Mouse (Mus musculus): ENCODE data around the gene Mcoln3. TPM values are rescaled to one million over a fixed set of nuclear protein-coding genes. Genes with fewer than 3 reads are reported as not detected.

Mcoln3 gene
- polyA plus RNA-seq, 1 experiment from 2014 or later, result 7.1 TPM

GRCm38 (mm10) chr3:146173030-146173429 is 55.8 kb downstream of the Mcoln3 start:
- no peak for DNase-seq (ENCODE audit: low spot score)
- ATAC-seq (ENCODE audit: low read depth), result no peak
- H3K4me2 ChIP-seq (ENCODE audit: low read depth, low read length), result no peak overlapping the region
- H3K36me3 ChIP-seq (ENCODE audit: control insufficient read depth, insufficient read depth, low read length), result no peaks in the 10 kb centered on the region
- no peaks in the 10 kb centered on the region for H3K9me3 ChIP-seq (ENCODE audit: control insufficient read depth, low read length)
- H3K4me3 ChIP-seq (ENCODE audit: low read depth, low read length), result no peak overlapping the region
- H3K9ac ChIP-seq (ENCODE audit: low read depth, low read length), result no peak overlapping the region
- H3K27me3 ChIP-seq (replicated peaks; ENCODE audit: control insufficient read depth, insufficient read depth, low read length), result no peaks in the 10 kb centered on the region
- 74% methylated on average over 5 of the region's 5 CpGs for WGBS
- H3K4me1 ChIP-seq (ENCODE audit: control insufficient read depth, insufficient read depth, low read length), result no peaks in the 10 kb centered on the region
- H3K27ac ChIP-seq (replicated peaks; ENCODE audit: low read depth, low read length), result no peak overlapping the region

- DNase-seq (ENCODE audit: low spot score) (no peak), ATAC-seq (ENCODE audit: low read depth) (no peak)
- H3K27ac ChIP-seq (replicated peaks; ENCODE audit: low read depth, low read length), result no peak overlapping the region
- WGBS, result 84% methylated on average over 9 of the region's 9 CpGs
- no peak overlapping the region for H3K4me3 ChIP-seq (ENCODE audit: low read depth, low read length)
- no peaks in the 10 kb centered on the region for H3K9me3 ChIP-seq (ENCODE audit: control insufficient read depth, low read length)
- H3K4me1 ChIP-seq (ENCODE audit: control insufficient read depth, insufficient read depth, low read length), result no peaks in the 10 kb centered on the region
- no peak overlapping the region for H3K9ac ChIP-seq (ENCODE audit: low read depth, low read length)
- no peaks in the 10 kb centered on the region for H3K36me3 ChIP-seq (ENCODE audit: control insufficient read depth, insufficient read depth, low read length)
- H3K27me3 ChIP-seq (replicated peaks; ENCODE audit: control insufficient read depth, insufficient read depth, low read length), result no peaks in the 10 kb centered on the region
- no peak overlapping the region for H3K4me2 ChIP-seq (ENCODE audit: low read depth, low read length)
Measured at GRCm38 (mm10) chr3:146174215-146174614, 57.0 kb downstream of the Mcoln3 start.

GRCm38 (mm10) chr3:146177295-146177694 is 60.0 kb downstream of the Mcoln3 start:
- no peaks in the 10 kb centered on the region for H3K36me3 ChIP-seq (ENCODE audit: control insufficient read depth, insufficient read depth, low read length)
- no peaks in the 10 kb centered on the region for H3K9me3 ChIP-seq (ENCODE audit: control insufficient read depth, low read length)
- peak overlapping the region; percentile 47 for H3K4me2 ChIP-seq (ENCODE audit: low read depth, low read length)
- no peaks in the 10 kb centered on the region for H3K27me3 ChIP-seq (replicated peaks; ENCODE audit: control insufficient read depth, insufficient read depth, low read length)
- WGBS, result 81% methylated on average over 7 of the region's 7 CpGs
- H3K27ac ChIP-seq (replicated peaks; ENCODE audit: low read depth, low read length), result no peak overlapping the region
- H3K4me1 ChIP-seq (ENCODE audit: control insufficient read depth, insufficient read depth, low read length), result no peaks in the 10 kb centered on the region
- H3K4me3 ChIP-seq (ENCODE audit: low read depth, low read length), result no peak overlapping the region
- ATAC-seq (ENCODE audit: low read depth), result no peak
- no peak for DNase-seq (ENCODE audit: low spot score)
- H3K9ac ChIP-seq (ENCODE audit: low read depth, low read length), result no peak overlapping the region

- DNase-seq (ENCODE audit: low spot score) (peak; percentile 89), ATAC-seq (ENCODE audit: low read depth) (peak; percentile 86)
- WGBS, result 4% methylated on average over 16 of the region's 16 CpGs
- no peaks in the 10 kb centered on the region for H3K27me3 ChIP-seq (replicated peaks; ENCODE audit: control insufficient read depth, insufficient read depth, low read length)
- H3K27ac ChIP-seq (replicated peaks; ENCODE audit: low read depth, low read length), result no peak overlapping the region
- H3K9me3 ChIP-seq (ENCODE audit: control insufficient read depth, low read length), result no peaks in the 10 kb centered on the region
- peak overlapping the region; percentile 18 for H3K4me3 ChIP-seq (ENCODE audit: low read depth, low read length)
- no peaks in the 10 kb centered on the region for H3K4me1 ChIP-seq (ENCODE audit: control insufficient read depth, insufficient read depth, low read length)
- no peaks in the 10 kb centered on the region for H3K36me3 ChIP-seq (ENCODE audit: control insufficient read depth, insufficient read depth, low read length)
- H3K9ac ChIP-seq (ENCODE audit: low read depth, low read length), result peak overlapping the region; percentile 14
- peak overlapping the region; percentile 47 for H3K4me2 ChIP-seq (ENCODE audit: low read depth, low read length)
Measured at GRCm38 (mm10) chr3:146177748-146178582, 60.7 kb downstream of the Mcoln3 start.

- no peak overlapping the region for H3K9ac ChIP-seq (ENCODE audit: low read depth, low read length)
- H3K27me3 ChIP-seq (replicated peaks; ENCODE audit: control insufficient read depth, insufficient read depth, low read length), result no peaks in the 10 kb centered on the region
- no peaks in the 10 kb centered on the region for H3K9me3 ChIP-seq (ENCODE audit: control insufficient read depth, low read length)
- H3K4me1 ChIP-seq (ENCODE audit: control insufficient read depth, insufficient read depth, low read length), result no peaks in the 10 kb centered on the region
- 43% methylated on average over 2 of the region's 2 CpGs for WGBS
- H3K4me2 ChIP-seq (ENCODE audit: low read depth, low read length), result no peak overlapping the region
- ATAC-seq (ENCODE audit: low read depth), result no peak
- no peak for DNase-seq (ENCODE audit: low spot score)
- no peak overlapping the region for H3K4me3 ChIP-seq (ENCODE audit: low read depth, low read length)
- no peak overlapping the region for H3K27ac ChIP-seq (replicated peaks; ENCODE audit: low read depth, low read length)
- no peaks in the 10 kb centered on the region for H3K36me3 ChIP-seq (ENCODE audit: control insufficient read depth, insufficient read depth, low read length)
Measured at GRCm38 (mm10) chr3:146180341-146180740, 63.1 kb downstream of the Mcoln3 start.

GRCm38 (mm10) chr3:146180986-146181385 is 63.7 kb downstream of the Mcoln3 start:
- H3K4me2 ChIP-seq (ENCODE audit: low read depth, low read length), result no peak overlapping the region
- no peak overlapping the region for H3K4me3 ChIP-seq (ENCODE audit: low read depth, low read length)
- H3K27me3 ChIP-seq (replicated peaks; ENCODE audit: control insufficient read depth, insufficient read depth, low read length), result no peaks in the 10 kb centered on the region
- WGBS, result 43% methylated on average over 3 of the region's 3 CpGs
- no peaks in the 10 kb centered on the region for H3K4me1 ChIP-seq (ENCODE audit: control insufficient read depth, insufficient read depth, low read length)
- ATAC-seq (ENCODE audit: low read depth) (no peak), DNase-seq (ENCODE audit: low spot score) (peak; percentile 40)
- H3K36me3 ChIP-seq (ENCODE audit: control insufficient read depth, insufficient read depth, low read length), result no peaks in the 10 kb centered on the region
- no peak overlapping the region for H3K27ac ChIP-seq (replicated peaks; ENCODE audit: low read depth, low read length)
- H3K9me3 ChIP-seq (ENCODE audit: control insufficient read depth, low read length), result no peaks in the 10 kb centered on the region
- no peak overlapping the region for H3K9ac ChIP-seq (ENCODE audit: low read depth, low read length)

- Histone ChIP-seq H3K4me1 (ENCODE audit: control insufficient read depth, insufficient read depth, low read length) (no peaks in the 10 kb centered on the region), H3K4me3 (ENCODE audit: low read depth, low read length) (no peak overlapping the region), H3K4me2 (ENCODE audit: low read depth, low read length) (no peak overlapping the region), H3K36me3 (ENCODE audit: control insufficient read depth, insufficient read depth, low read length) (no peaks in the 10 kb centered on the region), H3K27me3 (replicated peaks; ENCODE audit: control insufficient read depth, insufficient read depth, low read length) (no peaks in the 10 kb centered on the region), H3K9ac (ENCODE audit: low read depth, low read length) (no peak overlapping the region), H3K27ac (replicated peaks; ENCODE audit: low read depth, low read length) (no peak overlapping the region), H3K9me3 (ENCODE audit: control insufficient read depth, low read length) (no peaks in the 10 kb centered on the region; the same call in 1 of the 2 replicates)
- 22% methylated on average over 13 of the region's 13 CpGs for WGBS
- peak; percentile 64 for ATAC-seq (ENCODE audit: low read depth)
- DNase-seq (ENCODE audit: low spot score), result peak; percentile 87
Measured at GRCm38 (mm10) chr3:146184992-146185657, 67.9 kb downstream of the Mcoln3 start.

GRCm38 (mm10) chr3:146186033-146186432 is 68.8 kb downstream of the Mcoln3 start:
- no peaks in the 10 kb centered on the region for H3K36me3 ChIP-seq (ENCODE audit: control insufficient read depth, insufficient read depth, low read length)
- 61% methylated on average over 10 of the region's 10 CpGs for WGBS
- H3K9me3 ChIP-seq (ENCODE audit: control insufficient read depth, low read length), result no peaks in the 10 kb centered on the region; the same call in 1 of the 2 replicates
- no peaks in the 10 kb centered on the region for H3K4me1 ChIP-seq (ENCODE audit: control insufficient read depth, insufficient read depth, low read length)
- H3K9ac ChIP-seq (ENCODE audit: low read depth, low read length), result no peak overlapping the region
- ATAC-seq (ENCODE audit: low read depth) (no peak), DNase-seq (ENCODE audit: low spot score) (no peak)
- no peak overlapping the region for H3K27ac ChIP-seq (replicated peaks; ENCODE audit: low read depth, low read length)
- no peak overlapping the region for H3K4me3 ChIP-seq (ENCODE audit: low read depth, low read length)
- no peak overlapping the region for H3K4me2 ChIP-seq (ENCODE audit: low read depth, low read length)
- no peaks in the 10 kb centered on the region for H3K27me3 ChIP-seq (replicated peaks; ENCODE audit: control insufficient read depth, insufficient read depth, low read length)

Data from embryonic facial prominence, embryonic 14.5 days (tissue).